Mouse (Mus musculus) heart, embryonic 13.5 days (tissue): ENCODE measurements around the gene Nrd1. TPM values are rescaled to one million over a fixed set of nuclear protein-coding genes. Genes with fewer than 3 reads are reported as not detected.

Experiments
- ATAC-seq: fragments of 200-750 bp; cut with Nextera tagmentation; 2 replicates; pipeline ENCODE4 v1.8.0; 2017; ENCODE audit warnings: moderate TSS enrichment; ENCODE audit not compliant: insufficient number of reproducible peaks, low FRiP score, low TSS enrichment; ENCODE audit errors: extremely low read depth
- H3K27ac ChIP-seq: fragments of 300-500 bp; sonication (generic); replicated peaks from 2 replicates; pipeline ENCODE4 v1.5.1; 2015; ENCODE audit warnings: moderate library complexity, mild to moderate bottlenecking, inconsistent platforms
- H3K27me3 ChIP-seq: fragments of 300-500 bp; sonication (generic); replicated peaks from 2 replicates; pipeline ENCODE4 v1.6.1; 2015; ENCODE audit warnings: mild to moderate bottlenecking, inconsistent platforms
- H3K36me3 ChIP-seq: fragments of 300-500 bp; sonication (generic); 2 replicates; pipeline ENCODE4 v1.6.1; 2015; ENCODE audit warnings: mild to moderate bottlenecking, inconsistent platforms
- H3K4me1 ChIP-seq: fragments of 300-500 bp; sonication (generic); 2 replicates; pipeline ENCODE4 v1.6.1; 2015; ENCODE audit warnings: inconsistent platforms
- H3K4me2 ChIP-seq: fragments of 300-500 bp; sonication (generic); 2 replicates; pipeline ENCODE4 v1.6.1; 2015; ENCODE audit warnings: inconsistent platforms, mild to moderate bottlenecking, moderate library complexity
- H3K4me3 ChIP-seq: fragments of 300-500 bp; sonication (generic); 2 replicates; pipeline ENCODE4 v1.5.1; 2015; ENCODE audit warnings: moderate library complexity, mild to moderate bottlenecking, inconsistent platforms
- H3K9ac ChIP-seq: fragments of 300-500 bp; sonication (generic); 2 replicates; pipeline ENCODE4 v1.6.1; 2015; ENCODE audit warnings: inconsistent platforms, mild to moderate bottlenecking, moderate library complexity
- H3K9me3 ChIP-seq: fragments of 300-500 bp; sonication (generic); 2 replicates; pipeline ENCODE4 v1.6.1; 2016; ENCODE audit warnings: inconsistent platforms
- WGBS: fragments of 180-500 bp; shearing (Covaris S2); methylation state at CpG from one replicate; pipeline ENCODE4 v1.1.7; 2015; ENCODE audit warnings: mixed read lengths; 5-methylcytosine and 5-hydroxymethylcytosine counted together
- polyA plus RNA-seq: library from polyadenylated mRNA; unstranded; fragments of >200 nt; fragmentation: Nextera tagmentation; extraction: Ambion mirVana; gene quantifications from 2 replicates; pipeline ENCODE4 v1.2.1, GENCODE M21; 2015

The Nrd1 gene
- polyA plus RNA-seq, 1 experiment from 2014 or later, result 47.4 TPM

DNA sequence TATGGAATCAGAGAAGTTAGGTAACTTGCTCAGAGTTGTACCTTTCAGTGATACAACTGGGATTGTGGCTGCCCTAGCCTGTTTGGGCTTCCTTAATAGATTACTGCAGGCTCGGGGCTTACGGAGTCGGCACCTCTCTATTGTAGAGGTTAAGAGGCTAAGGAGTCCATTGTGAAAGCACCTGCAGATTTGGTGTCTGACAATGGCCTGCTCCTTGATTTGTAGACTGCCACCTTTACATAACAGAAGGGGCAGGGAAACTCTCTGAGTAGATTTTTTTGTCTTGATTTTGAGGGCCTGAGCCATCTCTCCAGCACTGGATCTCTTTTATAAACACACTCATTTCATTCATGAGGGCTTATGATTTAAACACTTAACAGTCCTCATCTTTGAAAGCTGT is 26.1 kb downstream of the Nrd1 start:
- 89% methylated on average over 3 of the region's 3 CpGs for WGBS
- Histone ChIP-seq H3K36me3 (peaks cover 69% of the 10 kb centered on the region), H3K27me3 (no peaks in the 10 kb centered on the region), H3K27ac (no peak overlapping the region), H3K9me3 (no peaks in the 10 kb centered on the region), H3K9ac (no peak overlapping the region), H3K4me2 (no peak overlapping the region), H3K4me1 (no peaks in the 10 kb centered on the region), H3K4me3 (no peak overlapping the region)
- ATAC-seq, result no peak

DNA sequence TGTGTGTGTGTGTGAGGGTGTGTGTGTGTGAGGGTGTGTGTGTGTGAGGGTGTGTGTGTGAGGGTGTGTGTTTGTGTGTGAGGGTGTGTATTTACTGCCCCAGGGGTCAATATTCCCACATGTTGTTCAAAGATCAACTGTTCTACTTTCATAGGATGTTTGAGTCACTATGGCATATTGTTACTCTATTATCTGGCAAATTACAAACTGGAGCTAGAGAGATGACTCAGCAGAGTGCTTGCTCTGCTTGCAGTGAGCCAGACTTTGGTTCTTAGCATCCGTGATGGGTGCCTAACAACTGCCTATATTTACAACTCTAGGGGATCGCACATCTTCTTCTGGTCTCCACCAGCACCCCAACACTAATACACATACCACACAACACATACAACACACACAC is 29.4 kb downstream of the Nrd1 start:
- H3K4me2 ChIP-seq, result no peak overlapping the region
- no peak for ATAC-seq
- 85% methylated on average over 2 of the region's 2 CpGs for WGBS
- no peak overlapping the region for H3K4me3 ChIP-seq
- H3K36me3 ChIP-seq, result peaks cover 79% of the 10 kb centered on the region
- H3K27me3 ChIP-seq, result no peaks in the 10 kb centered on the region
- no peaks in the 10 kb centered on the region for H3K9me3 ChIP-seq
- H3K9ac ChIP-seq, result no peak overlapping the region
- H3K27ac ChIP-seq, result no peak overlapping the region
- H3K4me1 ChIP-seq, result no peaks in the 10 kb centered on the region

GRCm38 (mm10) chr4:109030266-109030665 is 29.8 kb downstream of the Nrd1 start:
- H3K4me1 ChIP-seq, result no peaks in the 10 kb centered on the region
- no peak overlapping the region for H3K4me3 ChIP-seq
- no peak overlapping the region for H3K4me2 ChIP-seq
- no peaks in the 10 kb centered on the region for H3K9me3 ChIP-seq
- H3K36me3 ChIP-seq, result peaks cover 77% of the 10 kb centered on the region
- H3K9ac ChIP-seq, result no peak overlapping the region
- ATAC-seq, result no peak
- H3K27ac ChIP-seq, result no peak overlapping the region
- H3K27me3 ChIP-seq, result no peaks in the 10 kb centered on the region
- 91% methylated on average over 2 of the region's 2 CpGs for WGBS

GRCm38 (mm10) chr4:109036327-109036726 is 35.9 kb downstream of the Nrd1 start:
- no peak overlapping the region for H3K4me3 ChIP-seq
- H3K36me3 ChIP-seq, result peaks cover 76% of the 10 kb centered on the region
- H3K9ac ChIP-seq, result no peak overlapping the region
- no peak overlapping the region for H3K4me2 ChIP-seq
- H3K27me3 ChIP-seq, result no peaks in the 10 kb centered on the region
- H3K4me1 ChIP-seq, result no peaks in the 10 kb centered on the region
- H3K9me3 ChIP-seq, result no peaks in the 10 kb centered on the region
- H3K27ac ChIP-seq, result no peak overlapping the region
- no peak for ATAC-seq

DNA sequence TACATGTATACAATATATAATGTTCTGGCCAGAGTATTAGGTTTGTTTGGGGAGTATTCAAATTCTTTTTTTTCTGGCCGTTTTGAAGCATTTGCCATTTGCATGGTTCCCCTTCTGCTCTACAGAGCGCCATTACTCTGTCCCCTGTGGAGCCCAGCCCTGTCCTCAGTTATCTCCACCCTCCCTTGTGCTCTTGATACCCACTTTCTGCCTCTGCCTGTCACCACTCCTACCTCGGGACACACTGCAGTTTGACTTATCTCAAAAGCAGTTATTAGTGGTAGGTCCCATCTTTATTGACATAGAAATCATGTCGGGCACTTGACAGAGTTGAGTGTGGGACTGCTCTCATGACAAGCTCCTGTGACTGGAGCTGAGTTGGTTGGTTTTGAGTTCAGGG is 42.3 kb downstream of the Nrd1 start:
- WGBS, result 48% methylated on average over 4 of the region's 4 CpGs
- no peak overlapping the region for H3K4me3 ChIP-seq
- H3K4me2 ChIP-seq, result no peak overlapping the region
- H3K27me3 ChIP-seq, result no peaks in the 10 kb centered on the region
- 0 out of 2 replicates have a peak overlapping the region, but pooled peaks have one; percentile 32 for H3K27ac ChIP-seq
- H3K36me3 ChIP-seq, result peaks cover 94% of the 10 kb centered on the region
- no peak for ATAC-seq
- peaks cover 5% of the 10 kb centered on the region; the same call in 1 of the 2 replicates for H3K9me3 ChIP-seq
- H3K4me1 ChIP-seq, result peaks cover 3% of the 10 kb centered on the region
- no peak overlapping the region for H3K9ac ChIP-seq

- Histone ChIP-seq H3K4me3 (no peak overlapping the region), H3K36me3 (peaks cover 96% of the 10 kb centered on the region), H3K4me1 (peaks cover 6% of the 10 kb centered on the region), H3K27me3 (no peaks in the 10 kb centered on the region), H3K27ac (0 out of 2 replicates have a peak overlapping the region, but pooled peaks have one; percentile 32), H3K9ac (no peak overlapping the region), H3K4me2 (no peak overlapping the region), H3K9me3 (peaks cover 5% of the 10 kb centered on the region; the same call in 1 of the 2 replicates)
- ATAC-seq, result no peak
- 58% methylated on average over 5 of the region's 5 CpGs for WGBS
These were observed 42.8 kb downstream of the Nrd1 start for GRCm38 (mm10) chr4:109043294-109043693.

DNA sequence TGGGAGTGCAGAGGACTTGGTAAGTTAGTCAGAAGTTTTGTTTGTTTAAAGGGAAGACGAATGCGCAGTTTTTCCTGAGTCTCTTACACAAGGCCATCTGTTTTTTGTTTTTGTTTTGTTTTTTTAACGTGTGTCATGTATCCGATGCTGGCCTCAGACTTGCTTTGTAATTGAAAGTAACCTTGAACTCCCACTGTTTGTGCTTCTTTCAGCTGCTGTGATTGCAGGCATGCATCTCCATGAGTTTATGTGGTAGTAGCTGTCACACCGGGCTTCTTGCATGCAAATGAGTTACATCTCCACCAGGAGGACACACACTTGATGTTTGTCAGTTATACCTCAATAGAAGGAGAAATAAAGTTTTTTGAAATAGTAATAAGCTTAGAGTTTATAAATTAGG is 43.3 kb downstream of the Nrd1 start:
- ATAC-seq, result no peak
- WGBS, result 81% methylated on average over 5 of the region's 5 CpGs
- H3K9ac ChIP-seq, result no peak overlapping the region
- H3K4me3 ChIP-seq, result no peak overlapping the region
- peaks cover 5% of the 10 kb centered on the region; the same call in 1 of the 2 replicates for H3K9me3 ChIP-seq
- H3K4me2 ChIP-seq, result no peak overlapping the region
- H3K36me3 ChIP-seq, result peaks cover 93% of the 10 kb centered on the region
- H3K4me1 ChIP-seq, result peaks cover 9% of the 10 kb centered on the region
- H3K27ac ChIP-seq, result no peak overlapping the region
- H3K27me3 ChIP-seq, result no peaks in the 10 kb centered on the region

- H3K4me1 ChIP-seq, result peaks cover 23% of the 10 kb centered on the region
- no peak overlapping the region for H3K9ac ChIP-seq
- no peak overlapping the region for H3K4me3 ChIP-seq
- H3K9me3 ChIP-seq, result no peaks in the 10 kb centered on the region
- no peaks in the 10 kb centered on the region for H3K27me3 ChIP-seq
- no peak for ATAC-seq
- H3K27ac ChIP-seq, result no peak overlapping the region
- 26% methylated on average over 4 of the region's 4 CpGs for WGBS
- no peak overlapping the region for H3K4me2 ChIP-seq
- H3K36me3 ChIP-seq, result peaks cover 84% of the 10 kb centered on the region
These were observed 47.8 kb downstream of the Nrd1 start for GRCm38 (mm10) chr4:109048258-109048657.

DNA sequence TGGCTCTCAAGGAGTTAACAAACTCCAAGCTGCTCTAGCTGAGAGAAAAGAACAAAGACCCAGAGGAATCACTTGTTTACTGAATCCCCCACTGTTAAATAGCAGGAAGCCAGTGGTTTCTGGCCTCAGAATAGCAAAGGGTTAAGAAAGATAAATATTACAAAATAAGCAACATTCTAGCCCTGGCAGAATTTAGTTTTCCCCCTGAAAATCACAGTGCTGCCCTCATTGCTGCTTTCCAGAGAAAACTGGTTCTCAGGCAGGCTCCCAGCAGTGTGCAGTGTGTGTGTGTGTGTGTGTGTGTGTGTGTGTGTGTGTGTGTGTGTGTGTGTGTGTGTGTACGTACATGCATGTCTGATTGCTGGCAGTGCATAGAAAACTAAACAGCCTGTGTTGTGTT is 51.8 kb downstream of the Nrd1 start:
- H3K4me2 ChIP-seq, result no peak overlapping the region
- H3K9ac ChIP-seq, result no peak overlapping the region
- H3K36me3 ChIP-seq, result peaks cover 83% of the 10 kb centered on the region
- H3K27ac ChIP-seq, result peak overlapping the region; percentile 36; the same call in 1 of the 2 replicates
- H3K27me3 ChIP-seq, result no peaks in the 10 kb centered on the region
- H3K4me1 ChIP-seq, result peaks cover 27% of the 10 kb centered on the region
- no peak overlapping the region for H3K4me3 ChIP-seq
- 45% methylated on average over 1 of the region's 1 CpGs for WGBS
- ATAC-seq, result no peak
- H3K9me3 ChIP-seq, result no peaks in the 10 kb centered on the region

DNA sequence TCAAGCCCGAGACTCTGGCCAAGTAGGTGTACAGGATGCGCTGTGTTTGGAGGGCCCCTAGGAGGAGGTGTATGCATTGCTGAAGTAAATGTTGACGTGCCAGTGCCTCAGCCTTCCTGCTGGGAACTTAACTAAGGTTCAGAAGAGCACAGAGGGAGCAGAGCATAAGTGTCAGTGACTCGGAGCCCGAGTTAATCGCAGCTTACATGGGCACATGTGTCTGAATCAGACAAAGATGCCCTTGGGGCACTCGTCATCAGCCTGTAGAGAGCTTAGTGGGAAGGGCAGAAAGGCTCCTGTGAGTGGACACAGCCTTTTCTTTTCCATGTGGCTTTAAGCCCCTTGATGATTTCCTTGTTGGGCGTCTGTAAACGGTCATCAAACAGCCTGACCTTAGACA is 53.5 kb downstream of the Nrd1 start:
- Histone ChIP-seq H3K4me3 (no peak overlapping the region), H3K4me2 (no peak overlapping the region), H3K27ac (no peak overlapping the region), H3K9ac (no peak overlapping the region), H3K9me3 (no peaks in the 10 kb centered on the region), H3K27me3 (no peaks in the 10 kb centered on the region), H3K4me1 (peaks cover 18% of the 10 kb centered on the region), H3K36me3 (peaks cover 88% of the 10 kb centered on the region)
- no peak for ATAC-seq
- WGBS, result 88% methylated on average over 9 of the region's 9 CpGs

- 84% methylated on average over 7 of the region's 7 CpGs for WGBS
- Histone ChIP-seq H3K4me3 (no peak overlapping the region), H3K36me3 (peaks cover 89% of the 10 kb centered on the region)
These were observed 55.9 kb downstream of the Nrd1 start for GRCm38 (mm10) chr4:109056351-109056750.

GRCm38 (mm10) chr4:109057640-109058039 is 57.2 kb downstream of the Nrd1 start:
- no peak for ATAC-seq
- no peaks in the 10 kb centered on the region for H3K9me3 ChIP-seq
- WGBS, result 95% methylated on average over 8 of the region's 8 CpGs

More at GRCm38 (mm10) chr4:109056351-109056750, 55.9 kb downstream of the Nrd1 start:
- ATAC-seq, result no peak
- Histone ChIP-seq H3K9me3 (no peaks in the 10 kb centered on the region), H3K4me2 (no peak overlapping the region), H3K9ac (no peak overlapping the region), H3K27me3 (no peaks in the 10 kb centered on the region), H3K27ac (no peak overlapping the region), H3K4me1 (peaks cover 7% of the 10 kb centered on the region; the same call in 1 of the 2 replicates)

More at GRCm38 (mm10) chr4:109057640-109058039, 57.2 kb downstream of the Nrd1 start:
- H3K9ac ChIP-seq, result no peak overlapping the region
- no peak overlapping the region for H3K4me3 ChIP-seq
- peaks cover 4% of the 10 kb centered on the region; the same call in 1 of the 2 replicates for H3K4me1 ChIP-seq
- H3K27ac ChIP-seq, result no peak overlapping the region
- peaks cover 96% of the 10 kb centered on the region for H3K36me3 ChIP-seq
- no peak overlapping the region for H3K4me2 ChIP-seq
- H3K27me3 ChIP-seq, result no peaks in the 10 kb centered on the region
